In the genomic region with DNA sequence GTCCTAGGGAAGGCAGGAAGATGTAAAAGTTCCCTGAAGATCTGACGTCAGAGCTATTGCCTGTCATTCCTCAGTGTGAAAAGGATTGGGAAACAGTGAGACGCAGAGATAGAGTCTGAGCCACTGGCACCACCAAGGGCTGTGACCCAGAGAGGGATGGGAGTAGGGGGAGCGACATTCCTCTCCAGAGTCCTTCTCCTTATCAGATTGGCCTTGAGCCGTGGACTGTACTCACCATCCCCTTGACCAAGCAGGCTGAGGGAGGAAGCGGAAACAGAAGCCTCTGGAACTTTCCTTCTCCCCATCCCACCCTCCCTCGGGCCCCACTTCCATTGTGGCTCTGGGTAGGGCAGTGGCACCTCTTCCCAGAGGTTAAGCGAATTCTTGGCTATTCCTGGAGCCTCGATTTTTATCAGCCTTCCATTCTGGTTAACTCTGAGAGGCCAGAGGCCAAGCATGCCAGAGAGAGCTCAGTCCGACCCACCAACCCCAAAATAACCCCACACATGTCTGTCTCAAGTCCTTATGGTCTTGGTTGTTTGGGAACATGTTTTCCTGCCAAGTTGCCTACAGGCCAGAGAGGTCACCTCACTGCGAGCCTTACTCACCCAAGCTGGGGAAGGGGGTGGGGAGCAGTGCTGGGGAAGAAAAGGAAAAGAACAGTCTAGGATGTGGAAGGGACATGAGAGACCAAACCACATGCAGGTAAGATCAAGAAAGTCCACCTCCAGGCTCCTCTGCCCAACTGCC, we compare ENCODE assay signal across 10 mouse cellular contexts. TPM values are rescaled to one million over a fixed set of nuclear protein-coding genes. Genes with fewer than 3 reads are reported as not detected.
A peak's percentile ranks its signal among the peaks of the same experiment; 100 is the strongest.
DNase-seq lines count a peak whose midpoint lies in the region; ATAC-seq and TF ChIP-seq lines count a peak whose summit lies in the region.
"Had no signal": no experiment of that assay in that cellular context is flagged by ENCODE, and none has a peak within 500 bp of the region (broad histone marks: within the 10 kb centered on the region; RNA-seq: fewer than 3 reads in every experiment).

No protein-coding gene starts in this region.

- H3K9ac ChIP-seq in intestine, postnatal 0 days (ENCODE audit: low read depth, low read length): no peak overlapping the region
- H3K9ac ChIP-seq in liver, embryonic 16.5 days (ENCODE audit: low read depth, low read length): no peak overlapping the region
- H3K9ac ChIP-seq in neural tube, embryonic 15.5 days (replicated peaks): no peak overlapping the region
- H3K9ac ChIP-seq: forebrain, postnatal 0 days had no signal

- no peak overlapping the region for H3K4me3 ChIP-seq in intestine, postnatal 0 days (ENCODE audit: low read depth, low read length)
- no peak overlapping the region for H3K4me3 ChIP-seq in liver, embryonic 16.5 days (ENCODE audit: low read depth, low read length)
- no peak overlapping the region for H3K4me3 ChIP-seq in neural tube, embryonic 15.5 days (replicated peaks)

- H3K4me1 ChIP-seq in intestine, postnatal 0 days (replicated peaks; ENCODE audit: control insufficient read depth, insufficient read depth, low read length): 0 out of 2 replicates have a peak, but pooled peaks cover 5% of the 10 kb centered on the region
- no peaks in the 10 kb centered on the region; the same call in none of the 2 replicates for H3K4me1 ChIP-seq in liver, embryonic 16.5 days (ENCODE audit: control insufficient read depth, low read depth, low read length)
- peaks cover 14% of the 10 kb centered on the region; the same call in 1 of the 2 replicates for H3K4me1 ChIP-seq in neural tube, embryonic 15.5 days

- H3K4me2 ChIP-seq in intestine, postnatal 0 days (replicated peaks; ENCODE audit: low read depth): no peak overlapping the region
- no peak overlapping the region for H3K4me2 ChIP-seq in liver, embryonic 16.5 days (ENCODE audit: low read depth, low read length)
- no peak overlapping the region for H3K4me2 ChIP-seq in neural tube, embryonic 15.5 days

- no peak for TF ChIP-seq CTCF in intestine, postnatal 0 days (IDR thresholded peaks at IDR 0.05; ENCODE audit: low read depth)

- peak; percentile 82 for DNase-seq in adrenal gland, adult 2 months
- peak; percentile 99 for DNase-seq in heart, adult 11 months
- DNase-seq in cerebellum, adult 8-10 months: no peak
- no peak for DNase-seq in right cerebral cortex, postnatal 10 days (ENCODE audit: low spot score in 2 of 2)
- DNase-seq in layer of hippocampus, adult 9-11 months: no peak
- DNase-seq: forebrain, postnatal 0 days; thymus, postnatal 36 days had no signal

- H3K27ac ChIP-seq in intestine, postnatal 0 days (ENCODE audit: low read depth, low read length): 0 out of 2 replicates have a peak overlapping the region, but pooled peaks have one; percentile 10
- no peak overlapping the region for H3K27ac ChIP-seq in liver, embryonic 16.5 days (ENCODE audit: low read length)
- H3K27ac ChIP-seq in neural tube, embryonic 15.5 days (replicated peaks): no peak overlapping the region

- no peaks in the 10 kb centered on the region for H3K9me3 ChIP-seq in intestine, postnatal 0 days (ENCODE audit: control insufficient read depth)
- no peaks in the 10 kb centered on the region for H3K9me3 ChIP-seq in liver, embryonic 16.5 days (replicated peaks; ENCODE audit: control insufficient read depth, low read length)
- no peaks in the 10 kb centered on the region for H3K9me3 ChIP-seq in neural tube, embryonic 15.5 days (replicated peaks)

- no peaks in the 10 kb centered on the region for H3K27me3 ChIP-seq in intestine, postnatal 0 days (replicated peaks; ENCODE audit: control insufficient read depth, insufficient read depth, low read length)
- no peaks in the 10 kb centered on the region for H3K27me3 ChIP-seq in liver, embryonic 16.5 days (ENCODE audit: control insufficient read depth, insufficient read depth, low read depth, low read length)
- H3K27me3 ChIP-seq in neural tube, embryonic 15.5 days (replicated peaks): no peaks in the 10 kb centered on the region

- 56% methylated on average over 10 of the region's 10 CpGs for WGBS in intestine, postnatal 0 days
- WGBS in liver, embryonic 16.5 days (ENCODE audit: insufficient replicate concordance): 53% methylated on average over 10 of the region's 10 CpGs
- WGBS in neural tube, embryonic 15.5 days: 85% methylated on average over 10 of the region's 10 CpGs

- H3K36me3 ChIP-seq in intestine, postnatal 0 days (ENCODE audit: control insufficient read depth, insufficient read depth): 0 out of 2 replicates have a peak, but pooled peaks cover 6% of the 10 kb centered on the region
- no peaks in the 10 kb centered on the region; the same call in 1 of the 2 replicates for H3K36me3 ChIP-seq in liver, embryonic 16.5 days (ENCODE audit: control insufficient read depth, insufficient read depth)
- H3K36me3 ChIP-seq in neural tube, embryonic 15.5 days: no peaks in the 10 kb centered on the region

- peak; percentile 22; the same call in 1 of the 2 replicates for ATAC-seq in intestine, postnatal 0 days
- ATAC-seq in liver, embryonic 16.5 days (ENCODE audit: low read depth): peak; percentile 50
- ATAC-seq in neural tube, embryonic 15.5 days (ENCODE audit: low FRiP score): no peak
- ATAC-seq: forebrain, postnatal 0 days had no signal

RNA-seq across cellular contexts. Expression of gene Tspan9, which starts 19.0 kb away (rescaled TPM):
- 10 to 100 TPM; 47.8 to 66.5 TPM for total RNA-seq in adrenal gland, adult 2 months (2021)
- polyA plus RNA-seq in adrenal gland, adult 2 months (2012; rRNA removed): 38.7 and 44.7 TPM in 2 replicates
- polyA plus RNA-seq in intestine, postnatal 0 days (2015; fragmentation: Nextera tagmentation; extraction: Ambion mirVana): 49.8 and 55.5 TPM in 2 replicates
- 23.3 and 25.8 TPM in 2 replicates for polyA plus RNA-seq in liver, embryonic 16.5 days (2015; fragmentation: Nextera tagmentation; extraction: Ambion mirVana)
- 48.3 and 63.2 TPM in 2 replicates for polyA plus RNA-seq in neural tube, embryonic 15.5 days (2015; fragmentation: Nextera tagmentation; extraction: Ambion mirVana)

Comparison
In these comparisons a context has a peak if more than half of its experiments do, and no peak if none do; other contexts are left out.
1. DNase-seq: peak in adrenal gland, adult 2 months (single experiment) and heart, adult 11 months (single experiment); none in cerebellum, adult 8-10 months (single experiment), right cerebral cortex, postnatal 10 days (0 of 2) and layer of hippocampus, adult 9-11 months (single experiment).